Mouse (Mus musculus) cerebellum, postnatal 25 days (tissue): Measurements from ENCODE around the gene Vmn1r137.
"Not testable (repeated sequence)": the region's sequence is repeated elsewhere in the genome, so short reads cannot be mapped to it uniquely, and the experiment has no call there.

ENCODE experiments used
- DNase-seq, 2 experiments: peaks; one replicate each; pipeline ENCODE4 v3.0.0; 2021; ENCODE audit warnings: mixed read lengths in 2 of 2

Gene Vmn1r137

DNA sequence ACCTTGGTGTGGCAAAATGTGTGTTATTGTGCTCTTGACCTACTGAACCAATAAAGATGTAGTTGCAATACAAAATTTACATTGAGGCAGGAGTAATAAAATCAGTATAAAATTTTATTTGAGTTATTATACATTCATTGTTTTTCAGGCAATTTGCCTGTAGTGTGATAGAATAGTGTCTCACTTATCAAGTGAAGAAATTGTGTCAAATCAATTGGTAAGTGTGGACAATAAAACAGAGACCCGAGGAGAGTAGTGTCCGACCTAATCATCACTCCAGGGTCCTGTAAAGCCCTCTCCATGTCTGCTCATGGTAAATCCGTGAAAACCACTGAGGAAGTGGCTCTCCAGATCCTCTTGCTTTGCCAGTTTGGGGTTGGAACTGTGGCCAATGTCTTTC is at the start of gene Vmn1r137:
Gene Vmn1r137 (plus strand): TSS at position 301 of the 400 bp plus-strand sequence.
- not testable (repeated sequence) for DNase-seq

DNA sequence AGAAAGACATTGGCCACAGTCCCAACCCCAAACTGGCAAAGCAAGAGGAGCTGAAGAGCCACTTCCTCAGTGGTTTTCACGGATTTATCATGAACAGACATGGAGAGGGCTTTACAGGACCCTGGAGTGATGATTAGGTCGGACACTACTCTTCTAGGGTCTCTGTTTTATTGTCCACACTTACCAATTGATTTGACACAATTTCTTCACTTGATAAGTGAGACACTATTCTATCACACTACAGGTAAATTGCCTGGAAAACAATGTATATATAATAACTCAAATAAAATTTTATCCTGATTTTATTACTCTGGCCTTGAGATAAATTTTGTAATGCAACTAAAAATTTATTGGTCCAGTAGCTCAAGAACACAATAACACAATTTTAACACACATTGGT is 34.4 kb downstream of the Vmn1r137 start, which contains the start of gene Vmn1r138:
Gene Vmn1r138 (minus strand): TSS at position 101 of the 400 bp plus-strand sequence.
- not testable (repeated sequence) for DNase-seq
